Mouse (Mus musculus): Measurements from ENCODE around the gene Sprr2d. TPM values are rescaled to one million over a fixed set of nuclear protein-coding genes. Genes with fewer than 3 reads are reported as not detected.

Sprr2d gene
- polyA plus RNA-seq (2014; fragmentation: Nextera tagmentation; extraction: Ambion mirVana): not detected in 2 replicates

- no peak for ATAC-seq (ENCODE audit: insufficient number of reproducible peaks, insufficient read depth, low FRiP score, low read depth)
- no peaks in the 10 kb centered on the region for H3K9me3 ChIP-seq (ENCODE audit: control insufficient read depth, low read length)
- H3K27ac ChIP-seq (replicated peaks in 1 of 2; ENCODE audit: control insufficient read depth in 1 of 2, insufficient read depth in 1 of 2, low read depth in 2 of 2, low read length in 2 of 2): no peak within 1 kb of the TSS
- H3K4me3 ChIP-seq (ENCODE audit: control insufficient read depth in 1 of 2, insufficient read depth in 1 of 2, low read depth in 1 of 2, low read length in 2 of 2): no peak within 1 kb of the TSS
- no peak within 1 kb of the TSS for H3K9ac ChIP-seq (ENCODE audit: low read length)
- no peaks in the 10 kb centered on the region for H3K36me3 ChIP-seq (ENCODE audit: control insufficient read depth, insufficient read depth, low read length)
- H3K4me2 ChIP-seq (ENCODE audit: low read length): no peak within 1 kb of the TSS
- H3K4me1 ChIP-seq (ENCODE audit: control insufficient read depth in 2 of 2, insufficient read depth in 2 of 2, low read length in 2 of 2): no peaks in the 10 kb centered on the region
- no peaks in the 10 kb centered on the region for H3K27me3 ChIP-seq (ENCODE audit: control insufficient read depth, insufficient read depth, low read length)
- 88% methylated on average over 5 of the region's 5 CpGs for WGBS
Observed at GRCm38 (mm10) chr3:92338840-92339239, at the start of gene Sprr2d. Gene Sprr2d, plus strand, starts transcription at chr3:92339140.

- H3K9me3 ChIP-seq (ENCODE audit: control insufficient read depth, low read length): no peaks in the 10 kb centered on the region
- H3K4me1 ChIP-seq (ENCODE audit: control insufficient read depth in 2 of 2, insufficient read depth in 2 of 2, low read length in 2 of 2): no peaks in the 10 kb centered on the region
- no peaks in the 10 kb centered on the region for H3K27me3 ChIP-seq (ENCODE audit: control insufficient read depth, insufficient read depth, low read length)
- H3K27ac ChIP-seq (replicated peaks in 1 of 2; ENCODE audit: control insufficient read depth in 1 of 2, insufficient read depth in 1 of 2, low read depth in 2 of 2, low read length in 2 of 2): no peak overlapping the region
- H3K9ac ChIP-seq (ENCODE audit: low read length): no peak overlapping the region
- no peak overlapping the region for H3K4me2 ChIP-seq (ENCODE audit: low read length)
- H3K4me3 ChIP-seq (ENCODE audit: control insufficient read depth in 1 of 2, insufficient read depth in 1 of 2, low read depth in 1 of 2, low read length in 2 of 2): no peak overlapping the region
- no peak for ATAC-seq (ENCODE audit: insufficient number of reproducible peaks, insufficient read depth, low FRiP score, low read depth)
- 79% methylated on average over 1 of the region's 1 CpGs for WGBS
- no peaks in the 10 kb centered on the region for H3K36me3 ChIP-seq (ENCODE audit: control insufficient read depth, insufficient read depth, low read length)
Observed at GRCm38 (mm10) chr3:92307406-92307805, 31.5 kb upstream of the Sprr2d start.

- Histone ChIP-seq H3K9ac (ENCODE audit: low read length) (no peak within 1 kb of the TSS), H3K4me1 (ENCODE audit: control insufficient read depth in 2 of 2, insufficient read depth in 2 of 2, low read length in 2 of 2) (no peaks in the 10 kb centered on the region), H3K4me3 (ENCODE audit: control insufficient read depth in 1 of 2, insufficient read depth in 1 of 2, low read depth in 1 of 2, low read length in 2 of 2) (no peak within 1 kb of the TSS), H3K36me3 (ENCODE audit: control insufficient read depth, insufficient read depth, low read length) (no peaks in the 10 kb centered on the region), H3K4me2 (ENCODE audit: low read length) (no peak within 1 kb of the TSS), H3K9me3 (ENCODE audit: control insufficient read depth, low read length) (no peaks in the 10 kb centered on the region), H3K27ac (replicated peaks in 1 of 2; ENCODE audit: control insufficient read depth in 1 of 2, insufficient read depth in 1 of 2, low read depth in 2 of 2, low read length in 2 of 2) (no peak within 1 kb of the TSS), H3K27me3 (ENCODE audit: control insufficient read depth, insufficient read depth, low read length) (no peaks in the 10 kb centered on the region)
- no peak for ATAC-seq (ENCODE audit: insufficient number of reproducible peaks, insufficient read depth, low FRiP score, low read depth)
- WGBS: 57% methylated on average over 2 of the region's 2 CpGs
Observed at GRCm38 (mm10) chr3:92316320-92316719, 22.6 kb upstream of the Sprr2d start, which contains the start of gene Sprr2b. Gene Sprr2b, plus strand, starts transcription at chr3:92316620.

- Histone ChIP-seq H3K27ac (replicated peaks in 1 of 2; ENCODE audit: control insufficient read depth in 1 of 2, insufficient read depth in 1 of 2, low read depth in 2 of 2, low read length in 2 of 2) (no peak overlapping the region), H3K27me3 (ENCODE audit: control insufficient read depth, insufficient read depth, low read length) (no peaks in the 10 kb centered on the region), H3K4me3 (ENCODE audit: control insufficient read depth in 1 of 2, insufficient read depth in 1 of 2, low read depth in 1 of 2, low read length in 2 of 2) (no peak overlapping the region), H3K9me3 (ENCODE audit: control insufficient read depth, low read length) (no peaks in the 10 kb centered on the region), H3K36me3 (ENCODE audit: control insufficient read depth, insufficient read depth, low read length) (no peaks in the 10 kb centered on the region), H3K9ac (ENCODE audit: low read length) (no peak overlapping the region), H3K4me1 (ENCODE audit: control insufficient read depth in 2 of 2, insufficient read depth in 2 of 2, low read length in 2 of 2) (no peaks in the 10 kb centered on the region), H3K4me2 (ENCODE audit: low read length) (no peak overlapping the region)
- no peak for ATAC-seq (ENCODE audit: insufficient number of reproducible peaks, insufficient read depth, low FRiP score, low read depth)
- 73% methylated on average over 2 of the region's 2 CpGs for WGBS
Observed at GRCm38 (mm10) chr3:92317384-92317783, 21.6 kb upstream of the Sprr2d start.

GRCm38 (mm10) chr3:92336278-92336677, 2.7 kb upstream of the Sprr2d start:
- Histone ChIP-seq H3K36me3 (ENCODE audit: control insufficient read depth, insufficient read depth, low read length) (no peaks in the 10 kb centered on the region), H3K4me3 (ENCODE audit: control insufficient read depth in 1 of 2, insufficient read depth in 1 of 2, low read depth in 1 of 2, low read length in 2 of 2) (no peak overlapping the region), H3K27ac (replicated peaks in 1 of 2; ENCODE audit: control insufficient read depth in 1 of 2, insufficient read depth in 1 of 2, low read depth in 2 of 2, low read length in 2 of 2) (no peak overlapping the region), H3K27me3 (ENCODE audit: control insufficient read depth, insufficient read depth, low read length) (no peaks in the 10 kb centered on the region), H3K4me2 (ENCODE audit: low read length) (no peak overlapping the region), H3K4me1 (ENCODE audit: control insufficient read depth in 2 of 2, insufficient read depth in 2 of 2, low read length in 2 of 2) (no peaks in the 10 kb centered on the region), H3K9ac (ENCODE audit: low read length) (no peak overlapping the region), H3K9me3 (ENCODE audit: control insufficient read depth, low read length) (no peaks in the 10 kb centered on the region)
- 82% methylated on average over 1 of the region's 1 CpGs for WGBS
- no peak for ATAC-seq (ENCODE audit: insufficient number of reproducible peaks, insufficient read depth, low FRiP score, low read depth)

- Histone ChIP-seq H3K4me2 (ENCODE audit: low read length) (no peak within 1 kb of the TSS), H3K9ac (ENCODE audit: low read length) (no peak within 1 kb of the TSS), H3K27me3 (ENCODE audit: control insufficient read depth, insufficient read depth, low read length) (no peaks in the 10 kb centered on the region), H3K36me3 (ENCODE audit: control insufficient read depth, insufficient read depth, low read length) (no peaks in the 10 kb centered on the region), H3K4me3 (ENCODE audit: control insufficient read depth in 1 of 2, insufficient read depth in 1 of 2, low read depth in 1 of 2, low read length in 2 of 2) (no peak within 1 kb of the TSS), H3K9me3 (ENCODE audit: control insufficient read depth, low read length) (no peaks in the 10 kb centered on the region), H3K4me1 (ENCODE audit: control insufficient read depth in 2 of 2, insufficient read depth in 2 of 2, low read length in 2 of 2) (no peaks in the 10 kb centered on the region), H3K27ac (replicated peaks in 1 of 2; ENCODE audit: control insufficient read depth in 1 of 2, insufficient read depth in 1 of 2, low read depth in 2 of 2, low read length in 2 of 2) (no peak within 1 kb of the TSS)
- 78% methylated on average over 2 of the region's 2 CpGs for WGBS
- no peak for ATAC-seq (ENCODE audit: insufficient number of reproducible peaks, insufficient read depth, low FRiP score, low read depth)
Observed at GRCm38 (mm10) chr3:92351843-92352242, 12.9 kb downstream of the Sprr2d start, which contains the start of gene Sprr2e. Gene Sprr2e, plus strand, starts transcription at chr3:92352143.

GRCm38 (mm10) chr3:92361619-92362018, 22.7 kb downstream of the Sprr2d start:
- Histone ChIP-seq H3K4me3 (ENCODE audit: control insufficient read depth in 1 of 2, insufficient read depth in 1 of 2, low read depth in 1 of 2, low read length in 2 of 2) (no peak overlapping the region), H3K36me3 (ENCODE audit: control insufficient read depth, insufficient read depth, low read length) (no peaks in the 10 kb centered on the region), H3K27ac (replicated peaks in 1 of 2; ENCODE audit: control insufficient read depth in 1 of 2, insufficient read depth in 1 of 2, low read depth in 2 of 2, low read length in 2 of 2) (no peak overlapping the region), H3K4me2 (ENCODE audit: low read length) (no peak overlapping the region), H3K9me3 (ENCODE audit: control insufficient read depth, low read length) (0 out of 2 replicates have a peak, but pooled peaks cover 6% of the 10 kb centered on the region), H3K9ac (ENCODE audit: low read length) (no peak overlapping the region), H3K27me3 (ENCODE audit: control insufficient read depth, insufficient read depth, low read length) (no peaks in the 10 kb centered on the region), H3K4me1 (ENCODE audit: control insufficient read depth in 2 of 2, insufficient read depth in 2 of 2, low read length in 2 of 2) (no peaks in the 10 kb centered on the region)
- no peak for ATAC-seq (ENCODE audit: insufficient number of reproducible peaks, insufficient read depth, low FRiP score, low read depth)

GRCm38 (mm10) chr3:92364887-92365286, 25.9 kb downstream of the Sprr2d start, which contains the start of gene Sprr2f:
Gene Sprr2f, plus strand, starts transcription at chr3:92365187.
- H3K4me1 ChIP-seq (ENCODE audit: control insufficient read depth in 2 of 2, insufficient read depth in 2 of 2, low read length in 2 of 2): no peaks in the 10 kb centered on the region
- no peaks in the 10 kb centered on the region for H3K36me3 ChIP-seq (ENCODE audit: control insufficient read depth, insufficient read depth, low read length)
- no peak within 1 kb of the TSS for H3K9ac ChIP-seq (ENCODE audit: low read length)
- H3K27ac ChIP-seq (replicated peaks in 1 of 2; ENCODE audit: control insufficient read depth in 1 of 2, insufficient read depth in 1 of 2, low read depth in 2 of 2, low read length in 2 of 2): no peak within 1 kb of the TSS
- H3K9me3 ChIP-seq (ENCODE audit: control insufficient read depth, low read length): no peaks in the 10 kb centered on the region
- no peak within 1 kb of the TSS for H3K4me2 ChIP-seq (ENCODE audit: low read length)
- ATAC-seq (ENCODE audit: insufficient number of reproducible peaks, insufficient read depth, low FRiP score, low read depth): no peak
- WGBS: 51% methylated on average over 3 of the region's 3 CpGs
- no peaks in the 10 kb centered on the region for H3K27me3 ChIP-seq (ENCODE audit: control insufficient read depth, insufficient read depth, low read length)
- H3K4me3 ChIP-seq (ENCODE audit: control insufficient read depth in 1 of 2, insufficient read depth in 1 of 2, low read depth in 1 of 2, low read length in 2 of 2): no peak within 1 kb of the TSS

All from heart, embryonic 14.5 days (tissue).